Mouse (Mus musculus): ENCODE measurements at regions not wholly inside any gene's neighbourhood (a gene's known extent, or its start where the extent isn't known, plus 50 kb on each side); places are given as distances from the start of the nearest gene placed in this dataset.

GRCm38 (mm10) chr4:124332416-124332815 lies 278.2 kb downstream of the 3100002H09Rik start:
- DNase-seq (ENCODE audit: extremely low spot score, low spot score): no peak

DNA sequence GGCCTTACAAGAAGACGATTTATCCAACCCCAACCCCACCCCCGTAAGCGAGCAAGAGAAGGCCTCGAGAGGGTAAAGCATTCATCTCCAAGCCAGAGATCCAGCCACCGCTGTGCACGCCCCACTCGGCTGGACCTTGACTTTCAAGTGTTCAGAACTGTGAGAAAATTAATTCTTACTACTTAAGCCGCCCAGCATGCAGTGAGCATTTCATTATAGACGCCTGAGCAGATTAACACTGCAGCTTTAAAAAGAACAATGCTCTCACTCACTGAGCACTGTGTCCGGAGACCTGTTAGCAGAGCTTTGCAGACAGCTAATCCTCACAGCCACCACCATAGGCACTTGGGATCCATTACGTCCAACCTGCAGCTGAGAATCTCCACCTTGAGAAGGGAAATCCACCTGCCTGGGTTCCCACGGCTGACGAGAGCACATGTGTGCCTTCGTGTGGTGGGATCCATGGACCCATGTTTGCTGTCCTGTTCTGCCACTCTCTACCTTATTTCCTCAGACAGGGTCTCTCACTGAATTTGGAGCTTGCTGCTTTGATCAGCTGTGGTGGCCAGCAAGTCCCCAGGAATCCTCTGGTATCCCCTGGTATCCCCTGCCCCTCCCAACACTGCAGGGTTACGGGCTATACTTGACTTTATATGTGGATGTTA lies 281.4 kb downstream of the 3100002H09Rik start:
- Histone ChIP-seq H3K4me3 (no peak overlapping the region), H3K27ac (peak overlapping the region; percentile 64), H3K9me3 (peaks cover 11% of the 10 kb centered on the region), H3K4me1 (peaks cover 19% of the 10 kb centered on the region), H3K36me3 (replicated peaks) (no peaks in the 10 kb centered on the region), H3K27me3 (ENCODE audit: poor library complexity, severe bottlenecking) (peaks cover 90% of the 10 kb centered on the region)
- DNase-seq (ENCODE audit: extremely low spot score, low spot score): peak; percentile 65
- WGBS: 18% methylated on average over 15 of the region's 15 CpGs

More at GRCm38 (mm10) chr4:124332416-124332815, 278.2 kb downstream of the 3100002H09Rik start:
- H3K4me3 ChIP-seq: no peak overlapping the region
- H3K9me3 ChIP-seq: peaks cover 15% of the 10 kb centered on the region
- 91% methylated on average over 12 of the region's 12 CpGs for WGBS
- peaks cover 19% of the 10 kb centered on the region for H3K4me1 ChIP-seq
- H3K36me3 ChIP-seq (replicated peaks): no peaks in the 10 kb centered on the region
- peaks cover 65% of the 10 kb centered on the region for H3K27me3 ChIP-seq (ENCODE audit: poor library complexity, severe bottlenecking)
- H3K27ac ChIP-seq: no peak overlapping the region

- H3K4me3 ChIP-seq: no peak overlapping the region
- no peaks in the 10 kb centered on the region for H3K36me3 ChIP-seq (replicated peaks)
- peaks cover 11% of the 10 kb centered on the region for H3K9me3 ChIP-seq
- no peak for DNase-seq (ENCODE audit: extremely low spot score, low spot score)
- 93% methylated on average over 9 of the region's 9 CpGs for WGBS
- no peak overlapping the region for H3K27ac ChIP-seq
- peaks cover 88% of the 10 kb centered on the region for H3K27me3 ChIP-seq (ENCODE audit: poor library complexity, severe bottlenecking)
- H3K4me1 ChIP-seq: peaks cover 19% of the 10 kb centered on the region
These were observed 284.3 kb downstream of the 3100002H09Rik start for GRCm38 (mm10) chr4:124326301-124326700.

DNA sequence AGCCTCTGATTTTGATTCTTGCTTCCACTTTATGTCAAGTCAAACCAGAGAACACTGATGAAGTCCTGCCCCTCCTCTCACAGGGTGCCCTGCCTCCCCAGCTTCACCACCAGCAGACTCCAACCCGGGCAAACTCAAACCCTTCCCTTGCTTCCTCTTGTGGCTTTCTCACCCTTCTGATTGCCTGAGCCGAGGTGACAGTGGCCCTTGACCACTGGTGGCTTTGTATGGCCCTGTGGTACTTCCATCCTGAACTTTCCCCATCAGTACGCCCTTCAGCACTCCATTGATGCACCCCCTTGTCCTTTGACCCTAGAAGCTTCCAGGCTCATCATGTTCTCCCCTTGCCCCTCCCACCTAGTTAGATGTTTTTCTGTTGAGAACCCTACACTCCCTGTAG lies 287.0 kb downstream of the 3100002H09Rik start:
- H3K27ac ChIP-seq: no peak overlapping the region
- H3K4me1 ChIP-seq: peaks cover 2% of the 10 kb centered on the region; the same call in 1 of the 2 replicates
- DNase-seq (ENCODE audit: extremely low spot score, low spot score): no peak
- H3K4me3 ChIP-seq: no peak overlapping the region
- no peaks in the 10 kb centered on the region for H3K36me3 ChIP-seq (replicated peaks)
- 76% methylated on average over 3 of the region's 3 CpGs for WGBS
- peaks cover 81% of the 10 kb centered on the region for H3K27me3 ChIP-seq (ENCODE audit: poor library complexity, severe bottlenecking)
- peaks cover 11% of the 10 kb centered on the region for H3K9me3 ChIP-seq

GRCm38 (mm10) chr4:124321221-124321620 lies 289.4 kb downstream of the 3100002H09Rik start:
- 0 out of 2 replicates have a peak, but pooled peaks cover 6% of the 10 kb centered on the region for H3K9me3 ChIP-seq
- H3K4me1 ChIP-seq: no peaks in the 10 kb centered on the region

GRCm38 (mm10) chr4:124317042-124317441 lies 293.6 kb downstream of the 3100002H09Rik start:
- Histone ChIP-seq H3K27me3 (ENCODE audit: poor library complexity, severe bottlenecking) (peaks cover 50% of the 10 kb centered on the region), H3K9me3 (peaks cover 4% of the 10 kb centered on the region; the same call in 1 of the 2 replicates), H3K27ac (no peak overlapping the region), H3K36me3 (replicated peaks) (no peaks in the 10 kb centered on the region), H3K4me3 (no peak overlapping the region), H3K4me1 (no peaks in the 10 kb centered on the region)
- DNase-seq (ENCODE audit: extremely low spot score, low spot score): peak; percentile 46
- 38% methylated on average over 4 of the region's 4 CpGs for WGBS

More at GRCm38 (mm10) chr4:124321221-124321620, 289.4 kb downstream of the 3100002H09Rik start:
- no peak overlapping the region for H3K27ac ChIP-seq
- DNase-seq (ENCODE audit: extremely low spot score, low spot score): no peak
- no peak overlapping the region for H3K4me3 ChIP-seq
- H3K27me3 ChIP-seq (ENCODE audit: poor library complexity, severe bottlenecking): peaks cover 82% of the 10 kb centered on the region
- WGBS: 78% methylated on average over 7 of the region's 7 CpGs
- no peaks in the 10 kb centered on the region for H3K36me3 ChIP-seq (replicated peaks)

GRCm38 (mm10) chr4:124311657-124312056 lies 298.9 kb downstream of the 3100002H09Rik start:
- Histone ChIP-seq H3K9me3 (peaks cover 4% of the 10 kb centered on the region; the same call in 1 of the 2 replicates), H3K27ac (no peak overlapping the region), H3K27me3 (ENCODE audit: poor library complexity, severe bottlenecking) (peaks cover 63% of the 10 kb centered on the region), H3K36me3 (replicated peaks) (no peaks in the 10 kb centered on the region), H3K4me3 (no peak overlapping the region), H3K4me1 (peaks cover 26% of the 10 kb centered on the region)
- no peak for DNase-seq (ENCODE audit: extremely low spot score, low spot score)
- WGBS: 86% methylated on average over 5 of the region's 5 CpGs

- no peak for DNase-seq (ENCODE audit: extremely low spot score, low spot score)
- peaks cover 29% of the 10 kb centered on the region for H3K4me1 ChIP-seq
- 51% methylated on average over 10 of the region's 10 CpGs for WGBS
- no peaks in the 10 kb centered on the region for H3K36me3 ChIP-seq (replicated peaks)
- H3K4me3 ChIP-seq: no peak overlapping the region
- 0 out of 2 replicates have a peak overlapping the region, but pooled peaks have one; percentile 44 for H3K27ac ChIP-seq
- peaks cover 4% of the 10 kb centered on the region; the same call in 1 of the 2 replicates for H3K9me3 ChIP-seq
- H3K27me3 ChIP-seq (ENCODE audit: poor library complexity, severe bottlenecking): peaks cover 67% of the 10 kb centered on the region
These were observed 300.0 kb downstream of the 3100002H09Rik start for GRCm38 (mm10) chr4:124310594-124310993.

DNA sequence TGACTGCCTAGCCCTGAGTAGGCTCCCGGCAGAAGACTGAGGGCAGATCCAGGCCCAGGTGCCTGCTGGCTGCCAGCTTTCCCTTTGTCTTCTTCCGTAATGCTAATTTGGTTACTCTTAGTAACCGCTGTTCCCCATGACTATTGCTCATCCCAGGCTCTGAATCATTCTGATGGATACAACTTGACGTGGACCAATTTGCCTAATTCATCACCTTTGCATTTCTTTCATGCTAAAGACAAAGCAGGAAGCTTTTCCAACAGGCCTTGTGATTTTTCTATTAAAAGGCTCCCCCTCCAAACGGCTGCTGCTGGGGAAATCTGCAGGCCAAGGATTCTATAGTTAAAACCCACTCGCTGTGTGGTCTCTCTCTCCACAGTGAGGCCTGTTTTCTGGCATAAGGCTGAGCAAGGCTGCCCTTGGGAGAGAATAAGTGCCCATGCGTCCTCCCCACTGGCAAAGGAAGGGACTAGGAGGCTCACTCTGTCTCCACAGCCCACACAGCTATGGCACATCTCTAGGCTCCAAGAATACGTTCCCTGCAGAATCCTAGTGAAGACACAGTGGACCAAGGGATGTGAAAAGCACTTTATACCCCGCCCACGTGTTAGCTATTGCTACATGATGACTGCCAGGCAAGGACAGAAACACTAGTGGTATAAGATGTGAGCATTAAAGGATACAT lies 304.6 kb downstream of the 3100002H09Rik start:
- peaks cover 35% of the 10 kb centered on the region for H3K4me1 ChIP-seq
- H3K27ac ChIP-seq: no peak overlapping the region
- no peak for DNase-seq (ENCODE audit: extremely low spot score, low spot score)
- 65% methylated on average over 10 of the region's 10 CpGs for WGBS
- no peaks in the 10 kb centered on the region for H3K36me3 ChIP-seq (replicated peaks)
- H3K27me3 ChIP-seq (ENCODE audit: poor library complexity, severe bottlenecking): peaks cover 100% of the 10 kb centered on the region
- no peaks in the 10 kb centered on the region for H3K9me3 ChIP-seq
- H3K4me3 ChIP-seq: no peak overlapping the region

- Histone ChIP-seq H3K9me3 (no peaks in the 10 kb centered on the region), H3K4me3 (no peak overlapping the region), H3K36me3 (replicated peaks) (no peaks in the 10 kb centered on the region), H3K27me3 (ENCODE audit: poor library complexity, severe bottlenecking) (peaks cover 100% of the 10 kb centered on the region), H3K4me1 (peaks cover 35% of the 10 kb centered on the region), H3K27ac (no peak overlapping the region)
- WGBS: 79% methylated on average over 7 of the region's 7 CpGs
- DNase-seq (ENCODE audit: extremely low spot score, low spot score): no peak
These were observed 307.7 kb downstream of the 3100002H09Rik start for GRCm38 (mm10) chr4:124302950-124303349.

DNA sequence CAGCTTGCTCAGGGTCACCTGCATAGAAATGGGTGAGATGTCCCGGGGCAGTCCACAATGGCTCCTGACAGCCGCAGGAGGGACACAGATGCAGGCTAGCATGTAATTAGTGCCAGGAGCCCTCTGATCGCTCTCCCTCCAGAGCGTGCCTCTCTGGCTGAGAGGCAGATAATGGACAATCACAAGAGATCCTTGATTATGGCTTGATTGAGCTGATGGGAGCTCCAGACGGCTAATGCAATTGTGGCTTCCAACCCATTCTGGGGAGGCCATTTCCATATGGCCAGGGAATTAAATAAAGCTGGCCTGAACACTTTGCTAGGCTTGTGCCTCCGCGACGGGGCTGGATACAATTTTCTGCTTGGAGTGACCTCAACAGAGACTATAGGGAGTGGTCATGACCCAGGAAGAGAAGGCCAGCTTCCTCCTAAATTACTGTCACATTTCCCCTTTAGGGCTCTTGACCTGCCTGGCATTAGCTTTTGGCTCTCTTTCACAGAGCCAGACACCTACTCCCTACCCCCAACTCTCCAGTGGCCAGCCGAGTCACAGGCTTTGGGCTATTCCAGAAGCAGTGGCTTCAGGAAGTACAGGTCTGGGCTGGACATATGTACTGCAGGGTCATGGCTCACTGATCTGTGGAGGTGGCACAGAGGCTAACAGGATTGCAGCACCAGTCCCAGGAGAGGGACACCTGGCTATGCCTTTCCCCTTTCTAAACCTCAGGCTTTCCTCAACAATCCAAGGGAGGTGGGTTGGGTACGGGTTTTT lies 311.8 kb downstream of the 3100002H09Rik start:
- H3K9me3 ChIP-seq: no peaks in the 10 kb centered on the region
- DNase-seq (ENCODE audit: extremely low spot score, low spot score): peak; percentile 46
- no peak overlapping the region for H3K4me3 ChIP-seq
- 0 out of 2 replicates have a peak overlapping the region, but pooled peaks have one; percentile 20 for H3K27ac ChIP-seq
- peaks cover 100% of the 10 kb centered on the region for H3K27me3 ChIP-seq (ENCODE audit: poor library complexity, severe bottlenecking)
- H3K36me3 ChIP-seq (replicated peaks): no peaks in the 10 kb centered on the region
- WGBS: 17% methylated on average over 10 of the region's 10 CpGs
- H3K4me1 ChIP-seq: peaks cover 34% of the 10 kb centered on the region

GRCm38 (mm10) chr4:124292254-124292653 lies 318.3 kb downstream of the 3100002H09Rik start:
- WGBS: 27% methylated on average over 17 of the region's 17 CpGs
- Histone ChIP-seq H3K27me3 (ENCODE audit: poor library complexity, severe bottlenecking) (peaks cover 81% of the 10 kb centered on the region), H3K4me3 (peak overlapping the region; percentile 11; the same call in 1 of the 2 replicates), H3K36me3 (replicated peaks) (no peaks in the 10 kb centered on the region), H3K4me1 (peaks cover 21% of the 10 kb centered on the region), H3K9me3 (no peaks in the 10 kb centered on the region), H3K27ac (peak overlapping the region; percentile 70)
- peak; percentile 27 for DNase-seq (ENCODE audit: extremely low spot score, low spot score)
